Mouse (Mus musculus): ENCODE data around the gene Spa17. TPM values are rescaled to one million over a fixed set of nuclear protein-coding genes. Genes with fewer than 3 reads are reported as not detected.

Spa17 gene
- polyA plus RNA-seq, 1 experiment from 2014 or later, result 8.5 TPM

DNA sequence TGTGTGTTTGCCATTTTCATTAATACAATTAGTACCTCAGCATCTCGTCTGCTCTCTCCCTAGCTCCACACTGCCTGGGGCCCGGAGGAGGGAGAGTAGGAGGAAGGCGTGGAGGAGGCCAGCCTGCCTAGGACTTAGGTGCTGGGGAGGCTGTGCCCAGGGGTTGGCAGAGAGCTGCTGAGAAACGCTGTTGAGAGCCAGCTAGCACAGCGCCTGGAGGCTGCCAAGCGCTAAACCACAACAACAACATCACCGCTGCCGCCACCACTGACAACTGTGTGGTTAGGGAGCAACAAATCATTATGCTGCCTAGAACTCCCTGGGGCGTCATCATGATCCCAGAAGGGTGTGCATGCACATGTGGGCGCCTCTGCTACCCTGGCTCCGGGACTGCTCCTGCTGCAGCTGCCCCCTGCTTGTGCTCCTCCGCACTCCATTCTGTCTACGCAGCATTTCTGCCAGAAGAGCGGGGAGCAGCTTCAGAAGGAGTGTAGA lies 37.0 kb downstream of the Spa17 start:
- H3K36me3 ChIP-seq (replicated peaks), result no peaks in the 10 kb centered on the region
- peak; percentile 78 for ATAC-seq (replicated peaks)
- peak overlapping the region; percentile 67 for H3K27ac ChIP-seq
- no peaks in the 10 kb centered on the region for H3K9me3 ChIP-seq
- H3K27me3 ChIP-seq (replicated peaks), result no peaks in the 10 kb centered on the region
- peak overlapping the region; percentile 37 for H3K4me2 ChIP-seq
- 33% methylated on average over 14 of the region's 14 CpGs for WGBS
- peaks cover 7% of the 10 kb centered on the region for H3K4me1 ChIP-seq
- no peak overlapping the region for H3K9ac ChIP-seq
- H3K4me3 ChIP-seq, result peak overlapping the region; percentile 9; the same call in 1 of the 2 replicates

DNA sequence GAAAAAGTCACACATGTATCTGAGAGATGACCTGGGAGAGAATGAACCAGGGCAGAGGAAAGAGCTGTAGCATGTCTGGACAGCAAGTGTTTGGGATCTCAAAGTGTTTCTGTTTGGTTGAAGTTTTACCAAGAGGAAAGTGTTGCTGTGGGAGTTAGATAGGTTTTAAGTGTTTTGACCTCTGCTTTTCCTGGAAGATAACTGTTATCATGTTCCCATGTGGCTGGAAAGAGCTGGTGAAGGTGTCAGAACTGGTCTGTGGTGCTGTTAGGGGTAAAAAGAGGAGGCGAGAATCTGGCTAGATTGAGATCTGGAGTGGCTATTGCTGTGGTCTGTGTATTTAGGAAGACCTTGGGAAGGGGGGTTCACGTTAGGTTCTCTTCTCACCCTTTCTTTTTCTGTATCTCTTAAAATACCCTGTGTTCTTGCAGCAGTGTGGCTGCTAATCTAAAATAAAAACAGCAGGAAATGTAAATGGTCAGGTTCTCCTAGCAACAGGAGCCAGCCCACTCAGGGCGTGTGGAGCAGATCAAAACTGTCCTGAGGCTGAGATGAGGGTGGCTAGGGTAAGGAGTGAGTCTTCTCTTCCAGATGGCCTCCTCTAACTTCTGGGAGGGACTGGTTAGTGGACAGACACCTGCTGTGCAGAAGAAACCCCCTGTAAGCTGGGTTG lies 41.2 kb downstream of the Spa17 start:
- no peak overlapping the region for H3K4me3 ChIP-seq
- no peaks in the 10 kb centered on the region for H3K27me3 ChIP-seq (replicated peaks)
- no peak overlapping the region for H3K4me2 ChIP-seq
- no peaks in the 10 kb centered on the region for H3K36me3 ChIP-seq (replicated peaks)
- peaks cover 15% of the 10 kb centered on the region for H3K4me1 ChIP-seq
- 64% methylated on average over 3 of the region's 3 CpGs for WGBS
- H3K9ac ChIP-seq, result no peak overlapping the region
- H3K27ac ChIP-seq, result no peak overlapping the region
- no peaks in the 10 kb centered on the region for H3K9me3 ChIP-seq
- no peak for ATAC-seq (replicated peaks)

DNA sequence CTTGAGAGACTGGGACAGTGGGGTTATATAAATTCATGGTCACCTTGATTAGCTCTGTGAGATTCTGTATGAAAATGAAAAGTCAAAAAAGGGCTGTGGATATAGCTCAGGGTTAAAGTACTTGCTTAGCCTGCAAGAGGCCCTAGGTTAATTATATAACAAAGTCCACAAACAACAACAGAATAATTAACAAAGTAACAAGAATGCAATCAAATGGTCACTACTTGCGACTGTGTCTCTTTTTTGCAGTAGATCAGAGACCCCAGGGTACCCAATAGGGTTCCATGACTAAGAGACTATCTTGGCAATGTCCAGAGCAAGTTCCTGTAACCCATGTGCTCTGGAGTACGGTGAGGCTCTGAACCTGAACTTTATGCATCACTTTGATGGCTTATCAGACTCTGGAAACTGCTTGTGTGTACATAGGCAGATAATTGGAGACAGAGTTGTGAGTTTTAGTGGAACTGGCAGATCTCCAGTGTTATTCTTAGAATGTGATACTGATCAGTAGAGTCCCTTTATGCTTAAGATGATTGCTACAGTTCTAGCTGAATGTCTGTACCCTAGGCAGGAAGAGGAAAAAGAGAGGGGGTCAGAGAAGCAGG lies 44.2 kb downstream of the Spa17 start:
- H3K9me3 ChIP-seq, result no peaks in the 10 kb centered on the region
- H3K4me3 ChIP-seq, result no peak overlapping the region
- H3K4me2 ChIP-seq, result no peak overlapping the region
- no peak for ATAC-seq (replicated peaks)
- no peaks in the 10 kb centered on the region for H3K27me3 ChIP-seq (replicated peaks)
- H3K27ac ChIP-seq, result no peak overlapping the region
- peaks cover 8% of the 10 kb centered on the region; the same call in 1 of the 2 replicates for H3K4me1 ChIP-seq
- H3K36me3 ChIP-seq (replicated peaks), result no peaks in the 10 kb centered on the region
- 97% methylated on average over 2 of the region's 2 CpGs for WGBS
- H3K9ac ChIP-seq, result no peak overlapping the region

DNA sequence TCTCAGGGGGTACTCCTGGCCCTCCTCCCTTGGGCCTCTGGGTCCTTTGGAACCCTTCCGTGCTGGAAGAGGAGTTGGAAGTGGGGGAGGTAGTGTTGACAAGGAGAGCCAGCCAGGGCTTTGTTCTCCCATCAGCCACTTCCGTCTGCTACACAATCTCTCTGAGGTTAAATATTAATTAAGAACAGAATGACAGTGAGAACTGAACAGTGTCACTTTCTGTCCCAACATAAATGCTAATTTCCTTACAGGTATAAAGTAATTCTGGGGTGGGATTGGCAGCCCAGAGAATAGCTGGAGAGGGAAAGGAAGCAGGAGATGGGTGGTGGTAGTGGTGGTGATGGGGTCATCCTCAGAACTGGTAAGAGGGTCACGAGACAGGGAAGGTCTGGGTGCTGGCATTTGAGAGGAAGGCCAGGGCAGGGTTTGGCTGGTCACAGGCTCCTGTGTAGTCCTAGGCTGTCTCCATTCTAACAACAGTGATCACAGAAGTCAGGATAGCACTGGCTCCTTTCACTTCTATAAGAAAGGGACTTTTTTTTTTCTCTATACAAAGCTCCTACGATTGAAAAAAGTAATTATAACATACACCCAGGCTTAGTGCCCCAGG lies 44.8 kb downstream of the Spa17 start:
- 39% methylated on average over 4 of the region's 4 CpGs for WGBS
- Histone ChIP-seq H3K9me3 (no peaks in the 10 kb centered on the region), H3K4me3 (no peak overlapping the region), H3K36me3 (replicated peaks) (no peaks in the 10 kb centered on the region), H3K27me3 (replicated peaks) (no peaks in the 10 kb centered on the region), H3K4me1 (peaks cover 8% of the 10 kb centered on the region; the same call in 1 of the 2 replicates), H3K9ac (no peak overlapping the region), H3K4me2 (no peak overlapping the region), H3K27ac (no peak overlapping the region)
- 0 out of 2 replicates have a peak, but pooled peaks have one; percentile 39 for ATAC-seq (replicated peaks)

DNA sequence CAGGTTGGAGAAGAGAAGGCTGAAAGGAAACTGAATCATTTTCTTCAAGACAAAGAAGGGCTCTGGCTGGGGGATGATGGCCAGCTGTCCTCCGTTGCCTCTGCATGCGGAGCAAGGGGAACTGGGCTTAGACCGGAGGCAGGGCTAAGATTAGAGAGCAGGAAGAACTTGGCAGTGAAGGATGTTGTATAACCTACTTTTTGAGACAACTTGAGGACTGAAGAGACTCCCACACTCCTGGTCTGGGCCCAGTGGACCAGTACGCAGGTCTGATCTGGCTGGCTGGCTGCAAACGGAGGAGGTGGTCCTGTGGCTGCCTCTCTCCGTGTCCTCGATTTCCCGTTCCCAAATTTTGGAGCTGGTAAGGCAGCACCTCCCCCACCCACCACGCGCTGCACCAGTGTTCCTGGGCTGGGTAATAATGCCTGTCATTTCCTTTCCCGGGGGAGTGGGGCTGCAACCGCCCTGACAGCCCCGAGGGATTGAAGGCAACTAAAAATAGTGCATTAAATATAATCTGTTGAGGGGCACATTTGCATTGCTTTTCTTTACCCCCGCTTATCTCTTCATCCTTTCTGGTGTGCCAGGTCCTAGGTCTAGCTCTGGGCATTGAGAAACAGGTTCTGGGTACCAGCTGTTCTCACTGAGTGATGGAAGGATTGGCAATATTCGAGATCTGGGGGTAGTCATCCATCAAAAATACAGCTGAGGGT lies 45.5 kb downstream of the Spa17 start:
- H3K36me3 ChIP-seq (replicated peaks), result no peaks in the 10 kb centered on the region
- no peaks in the 10 kb centered on the region for H3K27me3 ChIP-seq (replicated peaks)
- 45% methylated on average over 15 of the region's 15 CpGs for WGBS
- no peak overlapping the region for H3K4me2 ChIP-seq
- H3K4me1 ChIP-seq, result peaks cover 8% of the 10 kb centered on the region; the same call in 1 of the 2 replicates
- no peak overlapping the region for H3K27ac ChIP-seq
- ATAC-seq (replicated peaks), result peak; percentile 33; the same call in 1 of the 2 replicates
- H3K9me3 ChIP-seq, result no peaks in the 10 kb centered on the region
- H3K4me3 ChIP-seq, result no peak overlapping the region
- H3K9ac ChIP-seq, result no peak overlapping the region

DNA sequence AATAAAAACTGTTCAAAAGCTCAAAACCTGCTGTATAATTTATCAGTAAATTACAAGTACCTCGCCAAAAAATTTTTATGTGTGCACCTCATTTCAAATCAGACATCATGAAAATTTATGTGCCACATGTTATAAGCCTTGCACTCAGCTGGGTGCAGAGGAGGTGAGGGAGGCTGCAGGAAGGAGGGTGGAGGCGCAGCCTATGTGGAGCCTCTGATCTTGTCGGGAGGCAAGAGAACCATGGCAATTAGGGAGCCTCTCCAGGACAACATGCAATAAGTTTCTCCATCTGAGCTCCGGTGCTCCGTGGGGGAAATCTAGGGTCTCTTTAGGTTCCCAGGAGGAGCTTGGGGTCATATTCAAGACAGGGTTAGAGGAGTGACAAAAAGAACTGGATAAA lies 46.1 kb downstream of the Spa17 start:
- Histone ChIP-seq H3K4me3 (no peak overlapping the region), H3K36me3 (replicated peaks) (no peaks in the 10 kb centered on the region), H3K4me2 (no peak overlapping the region), H3K27ac (no peak overlapping the region), H3K9me3 (no peaks in the 10 kb centered on the region), H3K9ac (no peak overlapping the region), H3K4me1 (peaks cover 8% of the 10 kb centered on the region; the same call in 1 of the 2 replicates), H3K27me3 (replicated peaks) (no peaks in the 10 kb centered on the region)
- ATAC-seq (replicated peaks), result no peak
- 53% methylated on average over 5 of the region's 5 CpGs for WGBS

DNA sequence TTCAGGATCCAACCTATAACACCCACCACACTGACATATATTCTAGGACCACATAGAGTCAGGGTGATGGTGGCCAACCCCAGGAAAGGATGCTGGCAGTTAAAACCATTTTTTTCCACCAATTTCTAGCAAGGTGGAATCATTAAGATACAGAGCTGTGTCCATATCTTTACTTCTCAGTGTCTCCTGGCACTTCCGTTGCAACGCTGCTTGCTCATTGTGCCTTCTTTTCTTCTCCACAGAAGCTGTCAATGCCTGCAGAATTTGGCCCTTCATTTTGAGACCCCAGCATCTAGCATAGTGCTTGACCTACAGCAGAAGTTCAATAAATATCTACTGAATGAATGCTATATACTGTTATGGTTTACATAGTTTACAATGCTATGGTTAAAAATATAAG lies 46.5 kb downstream of the Spa17 start:
- ATAC-seq (replicated peaks), result no peak
- H3K4me3 ChIP-seq, result no peak overlapping the region
- 84% methylated on average over 2 of the region's 2 CpGs for WGBS

DNA sequence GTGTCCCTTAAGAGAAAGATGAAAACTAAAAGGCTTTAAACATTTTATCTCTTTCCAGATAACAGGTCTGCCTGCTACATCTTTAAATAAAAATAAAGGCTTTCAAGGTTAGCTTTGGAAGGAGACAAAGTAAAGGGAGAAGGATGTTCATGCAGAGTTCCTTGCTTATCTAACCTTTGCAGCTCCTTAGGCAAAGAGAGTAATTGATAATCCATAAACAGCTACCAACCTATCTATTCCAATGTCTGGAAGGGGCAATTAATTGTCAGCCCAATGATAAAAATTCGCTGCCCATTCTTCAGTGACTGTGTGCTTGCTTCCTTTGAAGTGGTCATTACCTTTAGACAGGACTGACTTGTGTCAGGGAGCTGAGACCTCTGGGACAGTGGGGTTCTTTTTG lies 49.7 kb downstream of the Spa17 start:
- Histone ChIP-seq H3K4me1 (peaks cover 8% of the 10 kb centered on the region; the same call in 1 of the 2 replicates), H3K9ac (no peak overlapping the region), H3K9me3 (no peaks in the 10 kb centered on the region), H3K4me2 (no peak overlapping the region), H3K4me3 (no peak overlapping the region), H3K27me3 (replicated peaks) (no peaks in the 10 kb centered on the region), H3K36me3 (replicated peaks) (no peaks in the 10 kb centered on the region), H3K27ac (no peak overlapping the region)
- no peak for ATAC-seq (replicated peaks)
- 44% methylated on average over 1 of the region's 1 CpGs for WGBS

More for the DNA sequence above, 46.5 kb downstream of the Spa17 start:
- no peaks in the 10 kb centered on the region for H3K9me3 ChIP-seq
- H3K4me2 ChIP-seq, result no peak overlapping the region
- no peak overlapping the region for H3K27ac ChIP-seq
- H3K27me3 ChIP-seq (replicated peaks), result no peaks in the 10 kb centered on the region
- H3K4me1 ChIP-seq, result peaks cover 8% of the 10 kb centered on the region; the same call in 1 of the 2 replicates
- H3K36me3 ChIP-seq (replicated peaks), result no peaks in the 10 kb centered on the region
- no peak overlapping the region for H3K9ac ChIP-seq

DNA sequence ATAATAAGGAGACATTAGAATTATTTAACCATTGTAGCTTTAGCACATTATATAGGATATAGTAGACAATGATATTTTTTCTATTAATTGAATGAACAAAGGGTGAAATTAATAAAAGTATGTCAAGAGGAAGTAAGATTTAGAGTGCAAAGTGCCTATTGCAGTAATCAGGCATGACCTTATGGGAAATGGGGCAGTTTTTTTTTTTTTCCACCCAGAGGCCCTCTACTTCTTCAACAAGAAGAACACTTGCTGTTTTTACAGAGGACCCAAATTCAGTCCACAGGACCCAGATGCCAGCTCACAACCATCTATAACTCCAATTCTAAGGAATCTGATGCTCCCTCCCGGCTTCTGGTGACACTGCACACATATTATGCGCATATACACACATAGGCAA lies 52.9 kb downstream of the Spa17 start:
- no peak for ATAC-seq (replicated peaks)
- no peak overlapping the region for H3K4me2 ChIP-seq
- H3K36me3 ChIP-seq (replicated peaks), result no peaks in the 10 kb centered on the region
- H3K9ac ChIP-seq, result no peak overlapping the region
- no peak overlapping the region for H3K4me3 ChIP-seq
- no peak overlapping the region for H3K27ac ChIP-seq
- 85% methylated on average over 2 of the region's 2 CpGs for WGBS
- H3K9me3 ChIP-seq, result no peaks in the 10 kb centered on the region
- 0 out of 2 replicates have a peak, but pooled peaks cover under 1% of the 10 kb centered on the region for H3K4me1 ChIP-seq
- H3K27me3 ChIP-seq (replicated peaks), result no peaks in the 10 kb centered on the region

DNA sequence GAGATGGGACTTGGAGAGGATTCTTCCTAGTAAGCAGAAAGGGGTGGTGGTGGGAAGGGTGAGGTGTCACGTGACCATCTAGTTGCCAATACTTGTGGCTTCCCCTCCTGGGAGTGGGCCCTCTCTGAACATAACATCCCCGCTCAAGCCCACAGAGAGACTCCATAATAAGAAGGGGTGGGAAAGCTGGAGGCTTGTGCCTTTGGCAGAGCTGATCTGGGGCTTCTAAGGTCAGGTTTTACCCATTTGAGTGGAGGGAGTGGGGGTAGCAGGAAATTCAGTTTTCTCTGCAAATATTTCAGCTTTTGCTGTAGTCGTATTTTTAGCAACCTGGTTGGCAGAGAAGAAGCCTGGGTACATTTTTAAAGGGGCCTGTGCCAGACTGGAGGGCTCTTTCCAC lies 57.2 kb downstream of the Spa17 start:
- peaks cover 31% of the 10 kb centered on the region for H3K27me3 ChIP-seq (replicated peaks)
- H3K36me3 ChIP-seq (replicated peaks), result no peaks in the 10 kb centered on the region
- no peaks in the 10 kb centered on the region for H3K9me3 ChIP-seq
- 86% methylated on average over 3 of the region's 3 CpGs for WGBS
- H3K9ac ChIP-seq, result no peak overlapping the region
- no peak overlapping the region for H3K4me3 ChIP-seq
- no peak overlapping the region for H3K27ac ChIP-seq
- H3K4me1 ChIP-seq, result peaks cover 25% of the 10 kb centered on the region
- ATAC-seq (replicated peaks), result no peak
- H3K4me2 ChIP-seq, result no peak overlapping the region

DNA sequence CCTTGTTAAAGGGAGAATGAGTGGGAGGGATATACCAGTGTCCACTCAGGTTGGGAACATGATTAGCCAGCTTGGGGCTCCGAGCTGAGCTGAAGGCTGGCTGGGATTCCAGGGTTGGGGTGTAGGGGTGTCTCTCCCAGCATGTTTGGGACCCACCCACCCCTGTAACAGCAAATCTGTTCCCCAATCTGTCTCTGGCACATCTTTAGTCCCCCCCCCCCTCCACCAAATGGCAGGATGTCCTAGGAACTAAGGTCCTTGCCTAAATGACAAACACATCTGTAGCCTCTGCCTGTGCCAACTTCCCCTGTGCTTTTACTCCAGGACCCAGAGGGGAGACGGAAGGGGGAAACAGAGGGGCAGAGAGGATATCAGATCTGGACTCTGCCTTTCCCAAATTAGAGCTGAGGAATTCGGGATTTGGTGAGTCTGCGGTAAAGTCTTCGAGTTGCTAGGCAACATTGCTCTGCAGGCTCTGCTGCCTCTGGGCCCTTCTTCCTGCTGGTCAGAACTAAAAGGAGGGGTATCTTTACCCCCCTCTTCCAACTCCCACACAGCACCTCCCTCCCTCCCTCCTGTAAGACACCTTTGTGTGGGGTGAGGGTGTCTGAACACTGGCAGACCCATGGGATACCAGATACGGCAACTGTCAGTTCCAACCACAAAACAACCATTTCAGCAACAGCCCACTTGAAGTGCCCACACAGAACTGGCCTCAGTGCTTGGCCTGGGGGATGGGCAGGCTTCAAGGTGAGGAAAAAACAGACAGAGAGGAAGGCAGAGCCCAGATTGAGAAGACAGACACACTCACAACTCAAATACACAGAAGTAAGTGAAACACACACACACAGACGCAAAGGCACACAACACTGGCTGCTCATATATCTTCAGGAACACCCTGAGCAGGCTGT lies 58.4 kb downstream of the Spa17 start, which contains the start of gene Siae:
TSS of gene Siae (plus strand) at position 861 of the 911 bp plus-strand sequence.
- no peaks in the 10 kb centered on the region for H3K36me3 ChIP-seq (replicated peaks)
- 24% methylated on average over 7 of the region's 7 CpGs for WGBS
- peaks cover 44% of the 10 kb centered on the region for H3K27me3 ChIP-seq (replicated peaks)
- no peak within 1 kb of the TSS for H3K9ac ChIP-seq
- H3K4me1 ChIP-seq, result peaks cover 25% of the 10 kb centered on the region
- H3K4me3 ChIP-seq, result no peak within 1 kb of the TSS
- H3K27ac ChIP-seq, result no peak within 1 kb of the TSS
- H3K9me3 ChIP-seq, result no peaks in the 10 kb centered on the region
- no peak within 1 kb of the TSS for H3K4me2 ChIP-seq
- ATAC-seq (replicated peaks), result 0 out of 2 replicates have a peak, but pooled peaks have one; percentile 19

Data from midbrain, embryonic 15.5 days (tissue).